Mouse (Mus musculus): Measurements from ENCODE around the gene Mettl15. TPM values are rescaled to one million over a fixed set of nuclear protein-coding genes. Genes with fewer than 3 reads are reported as not detected.
"Not testable (repeated sequence)": the region's sequence is repeated elsewhere in the genome, so short reads cannot be mapped to it uniquely, and the experiment has no call there.

The Mettl15 gene
- polyA plus RNA-seq, 1 experiment from 2014 or later: 8.8 TPM

DNA sequence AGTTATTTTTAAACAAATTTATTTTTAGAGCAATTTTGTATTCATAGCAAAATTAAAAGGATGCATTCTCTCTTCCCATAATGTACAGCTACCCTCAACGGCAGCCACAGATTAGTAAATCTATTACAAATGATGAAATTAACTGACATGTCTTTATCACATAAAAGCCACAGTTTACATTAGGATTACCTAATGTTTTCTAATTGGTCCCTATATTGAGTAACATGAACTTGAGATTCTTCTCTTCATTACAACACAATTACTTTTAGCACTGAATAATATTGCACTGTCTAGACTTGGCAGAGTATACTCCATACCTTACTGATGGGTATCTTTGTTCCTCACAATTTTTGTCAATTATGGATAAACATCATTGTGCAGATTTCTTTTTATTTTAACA is 17.8 kb downstream of the Mettl15 start:
- Histone ChIP-seq H3K4me1 (no peaks in the 10 kb centered on the region), H3K4me3 (no peak overlapping the region), H3K27ac (replicated peaks) (no peak overlapping the region), H3K27me3 (replicated peaks; ENCODE audit: low read depth, poor library complexity, severe bottlenecking) (no peaks in the 10 kb centered on the region), H3K9me3 (no peaks in the 10 kb centered on the region), H3K36me3 (replicated peaks) (no peaks in the 10 kb centered on the region)
- WGBS: 84% methylated on average over 1 of the region's 1 CpGs
- DNase-seq (ENCODE audit: low spot score): no peak

DNA sequence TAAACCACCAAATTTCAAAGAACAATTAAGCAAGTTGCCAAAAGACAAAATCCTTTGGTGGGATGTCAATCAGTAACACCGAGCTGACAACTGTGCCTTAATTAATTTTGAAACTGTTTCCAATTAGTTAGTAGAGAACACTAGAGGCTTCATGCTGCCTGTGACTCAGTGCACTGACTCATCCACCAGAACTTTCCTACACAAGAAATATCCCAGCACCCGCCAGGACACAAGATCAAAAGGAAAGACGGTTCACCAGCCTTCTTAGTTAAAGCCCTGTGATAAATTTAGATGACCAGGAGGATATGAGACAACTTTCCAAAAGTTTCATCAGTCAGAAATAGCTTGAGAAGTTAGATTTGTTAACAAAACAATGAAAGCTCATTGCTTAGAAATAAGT is 38.6 kb downstream of the Mettl15 start:
- Histone ChIP-seq H3K9me3 (no peaks in the 10 kb centered on the region), H3K4me3 (no peak overlapping the region), H3K36me3 (replicated peaks) (no peaks in the 10 kb centered on the region), H3K27me3 (replicated peaks; ENCODE audit: low read depth, poor library complexity, severe bottlenecking) (no peaks in the 10 kb centered on the region), H3K4me1 (no peaks in the 10 kb centered on the region), H3K27ac (replicated peaks) (no peak overlapping the region)
- DNase-seq (ENCODE audit: low spot score): no peak
- WGBS: 44% methylated on average over 3 of the region's 3 CpGs

DNA sequence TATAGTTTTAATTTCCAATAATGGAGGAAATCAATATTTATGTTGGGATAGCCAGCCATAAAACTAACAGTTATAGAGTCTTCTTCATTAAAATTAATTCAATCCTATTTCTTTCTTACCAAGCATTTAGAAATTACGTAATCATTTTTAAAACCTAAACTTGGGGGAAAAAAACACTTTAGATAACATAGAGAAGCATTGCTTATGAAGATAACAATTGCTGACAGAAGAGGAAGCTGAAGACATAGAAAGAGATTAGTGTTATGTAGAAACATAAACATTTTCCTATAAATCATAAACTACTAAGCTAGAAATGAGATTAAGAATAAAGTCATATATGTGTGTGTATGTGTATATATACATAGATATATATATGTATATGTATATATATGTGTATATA is 44.8 kb downstream of the Mettl15 start:
- Histone ChIP-seq H3K27ac (replicated peaks) (no peak overlapping the region), H3K9me3 (no peaks in the 10 kb centered on the region), H3K27me3 (replicated peaks; ENCODE audit: low read depth, poor library complexity, severe bottlenecking) (no peaks in the 10 kb centered on the region), H3K4me3 (no peak overlapping the region), H3K4me1 (no peaks in the 10 kb centered on the region), H3K36me3 (replicated peaks) (no peaks in the 10 kb centered on the region)
- 92% methylated on average over 1 of the region's 1 CpGs for whole genome bisulfite sequencing
- DNase-seq (ENCODE audit: low spot score): no peak

DNA sequence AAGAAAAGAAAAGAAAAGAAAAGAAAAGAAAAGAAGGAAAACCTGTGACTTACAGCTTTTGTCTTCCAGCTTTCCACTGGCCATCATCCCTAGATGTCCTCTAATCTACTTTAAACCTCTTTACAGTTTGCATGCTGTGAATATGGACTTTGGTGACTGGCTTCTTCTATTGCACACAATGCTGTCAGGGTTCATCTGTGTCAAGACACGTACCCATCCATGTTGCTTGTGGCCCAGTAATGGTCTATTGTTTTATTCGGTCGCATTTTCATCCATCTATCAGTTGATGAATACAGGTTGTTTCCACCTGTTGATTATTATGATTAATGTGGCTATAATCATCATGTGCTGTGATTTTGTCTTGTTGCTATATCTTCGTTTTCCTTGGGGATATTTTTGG is 46.7 kb downstream of the Mettl15 start:
- H3K27ac ChIP-seq (replicated peaks): no peak overlapping the region
- H3K36me3 ChIP-seq (replicated peaks): no peaks in the 10 kb centered on the region
- WGBS: 87% methylated on average over 4 of the region's 4 CpGs
- no peaks in the 10 kb centered on the region for H3K4me1 ChIP-seq
- H3K27me3 ChIP-seq (replicated peaks; ENCODE audit: low read depth, poor library complexity, severe bottlenecking): no peaks in the 10 kb centered on the region
- H3K9me3 ChIP-seq: no peaks in the 10 kb centered on the region
- no peak overlapping the region for H3K4me3 ChIP-seq
- no peak for DNase-seq (ENCODE audit: low spot score)

DNA sequence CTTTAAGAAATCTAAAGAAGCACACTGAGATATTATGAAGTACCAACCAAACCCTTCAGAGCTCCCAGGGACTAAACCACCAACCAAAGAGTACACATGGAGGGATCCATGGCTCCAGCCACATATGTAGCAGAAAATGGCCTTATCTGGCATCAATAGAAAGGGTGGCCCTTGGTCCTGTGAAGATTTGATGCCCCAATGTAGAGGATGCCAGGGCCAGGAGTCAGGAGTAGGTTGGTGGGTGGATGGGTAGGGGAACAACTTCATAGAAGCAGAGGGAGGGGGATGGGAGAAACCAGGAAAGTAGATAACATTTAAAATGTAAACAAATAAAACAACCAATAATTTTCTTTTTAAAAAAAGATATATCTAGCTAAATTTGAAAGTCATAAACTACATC is 50.1 kb downstream of the Mettl15 start:
- no peak for DNase-seq (ENCODE audit: low spot score)
- Histone ChIP-seq H3K4me3 (no peak overlapping the region), H3K4me1 (no peaks in the 10 kb centered on the region), H3K9me3 (no peaks in the 10 kb centered on the region), H3K27me3 (replicated peaks; ENCODE audit: low read depth, poor library complexity, severe bottlenecking) (no peaks in the 10 kb centered on the region), H3K27ac (replicated peaks) (no peak overlapping the region), H3K36me3 (replicated peaks) (no peaks in the 10 kb centered on the region)

DNA sequence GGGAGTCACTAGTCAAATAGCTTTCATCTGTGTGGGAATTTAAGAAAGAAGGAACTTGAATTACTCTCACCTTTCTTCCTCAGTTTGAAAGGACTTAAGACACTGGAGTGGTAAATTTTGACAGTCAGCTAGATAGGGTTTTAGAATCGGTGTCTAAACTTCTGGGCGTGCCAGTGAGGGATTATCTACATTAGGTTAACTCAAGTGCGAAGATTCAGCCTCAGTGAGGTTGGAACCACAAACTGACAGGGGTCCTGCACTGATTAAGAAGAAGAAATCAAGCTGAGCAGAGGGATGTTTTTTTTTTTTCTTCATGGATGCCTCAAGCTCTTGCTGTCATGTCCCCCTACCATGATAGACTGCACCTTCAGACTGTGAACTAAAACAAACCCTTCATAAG is 53.4 kb downstream of the Mettl15 start:
- WGBS: 63% methylated on average over 3 of the region's 3 CpGs
- DNase-seq (ENCODE audit: low spot score): no peak
- H3K9me3 ChIP-seq: no peaks in the 10 kb centered on the region
- H3K36me3 ChIP-seq (replicated peaks): no peaks in the 10 kb centered on the region
- no peak overlapping the region for H3K27ac ChIP-seq (replicated peaks)
- no peak overlapping the region for H3K4me3 ChIP-seq
- no peaks in the 10 kb centered on the region for H3K27me3 ChIP-seq (replicated peaks; ENCODE audit: low read depth, poor library complexity, severe bottlenecking)
- no peaks in the 10 kb centered on the region for H3K4me1 ChIP-seq

DNA sequence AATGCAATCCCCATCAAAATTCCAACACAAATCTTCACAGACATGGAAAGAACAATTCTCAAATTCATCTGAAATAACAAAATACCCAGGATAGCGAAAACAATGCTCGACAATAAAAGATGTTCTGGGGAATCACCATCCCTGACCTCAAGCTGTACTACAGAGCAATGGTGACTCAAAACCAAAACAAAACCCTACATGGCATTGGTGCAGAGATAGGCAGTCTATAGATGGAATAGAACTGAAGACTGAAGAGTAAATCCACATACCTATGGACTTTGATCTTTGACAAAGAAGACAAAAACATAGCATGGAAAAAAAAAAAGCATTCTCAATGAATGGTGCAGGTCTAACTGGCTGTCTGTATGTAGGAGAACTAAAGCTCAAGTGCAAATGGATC is 59.1 kb downstream of the Mettl15 start:
- Histone ChIP-seq H3K4me1 (no peaks in the 10 kb centered on the region), H3K4me3 (no peak overlapping the region), H3K36me3 (replicated peaks) (no peaks in the 10 kb centered on the region), H3K9me3 (no peaks in the 10 kb centered on the region), H3K27ac (replicated peaks) (no peak overlapping the region), H3K27me3 (replicated peaks; ENCODE audit: low read depth, poor library complexity, severe bottlenecking) (no peaks in the 10 kb centered on the region)
- no peak for DNase-seq (ENCODE audit: low spot score)
- WGBS: 91% methylated on average over 2 of the region's 2 CpGs

DNA sequence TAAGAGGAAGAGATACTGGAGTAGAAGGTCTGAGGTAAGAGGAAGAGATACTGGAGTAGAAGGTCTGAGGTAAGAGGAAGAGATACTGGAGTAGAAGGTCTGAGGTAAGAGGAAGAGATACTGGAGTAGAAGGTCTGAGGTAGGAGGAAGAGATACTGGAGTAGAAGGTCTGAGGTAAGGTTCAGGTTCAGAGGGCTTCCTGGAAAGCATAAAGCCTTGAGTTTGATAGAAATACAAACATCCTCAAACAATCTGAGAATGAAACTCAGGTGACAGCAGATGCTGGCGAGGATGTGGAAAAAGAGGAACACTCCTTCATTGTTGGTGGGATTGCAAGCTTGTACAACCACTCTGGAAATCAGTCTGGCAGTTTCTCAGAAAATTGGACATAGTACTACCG is 63.9 kb downstream of the Mettl15 start:
- H3K27me3 ChIP-seq (replicated peaks; ENCODE audit: low read depth, poor library complexity, severe bottlenecking); H3K4me3 ChIP-seq; DNase-seq (ENCODE audit: low spot score); H3K27ac ChIP-seq (replicated peaks); H3K4me1 ChIP-seq; H3K36me3 ChIP-seq (replicated peaks); H3K9me3 ChIP-seq: not testable (repeated sequence)
- WGBS: 98% methylated on average over 2 of the region's 2 CpGs

DNA sequence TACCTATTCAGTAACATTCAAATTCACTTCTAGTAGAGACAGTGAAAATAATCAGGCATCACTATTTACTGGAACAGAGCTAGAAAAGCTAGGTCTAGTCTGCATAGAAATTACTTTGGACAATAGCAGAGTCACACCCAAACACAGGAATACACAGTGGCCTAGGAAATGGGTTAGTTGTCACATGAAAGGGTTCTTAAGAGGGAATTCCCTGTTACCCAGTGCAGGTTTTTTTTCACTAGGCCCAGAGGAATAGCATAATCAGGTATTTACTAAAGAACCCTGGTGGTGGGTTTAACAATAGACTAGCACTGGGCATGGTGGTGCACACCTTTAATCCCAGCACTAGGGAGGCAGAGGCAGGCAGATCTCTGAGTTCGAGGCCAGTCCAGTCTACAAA is 69.9 kb downstream of the Mettl15 start:
- H3K27ac ChIP-seq (replicated peaks); H3K27me3 ChIP-seq (replicated peaks; ENCODE audit: low read depth, poor library complexity, severe bottlenecking); H3K4me3 ChIP-seq; H3K9me3 ChIP-seq; H3K4me1 ChIP-seq; DNase-seq (ENCODE audit: low spot score); H3K36me3 ChIP-seq (replicated peaks): not testable (repeated sequence)
- WGBS: 93% methylated on average over 1 of the region's 1 CpGs

DNA sequence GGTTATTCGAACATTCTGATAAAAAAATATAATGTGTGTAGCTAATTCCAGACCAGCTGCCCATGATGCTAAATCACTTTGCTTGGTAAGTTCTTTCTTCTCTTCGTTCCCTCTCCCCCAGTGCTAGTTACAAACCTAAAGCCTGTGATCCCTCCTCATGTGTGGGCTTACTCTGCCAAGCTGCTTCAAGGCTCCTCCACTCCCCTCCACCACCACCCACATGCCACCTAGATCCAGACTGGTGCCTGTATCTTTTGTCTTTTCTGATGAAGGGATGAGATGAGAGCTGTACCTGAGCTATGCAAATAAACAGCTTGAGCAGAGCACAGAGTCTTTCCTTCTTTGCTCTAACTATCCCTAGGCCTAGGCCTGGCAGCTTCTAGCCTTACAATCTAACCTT is 72.5 kb downstream of the Mettl15 start:
- 90% methylated on average over 2 of the region's 2 CpGs for WGBS

DNA sequence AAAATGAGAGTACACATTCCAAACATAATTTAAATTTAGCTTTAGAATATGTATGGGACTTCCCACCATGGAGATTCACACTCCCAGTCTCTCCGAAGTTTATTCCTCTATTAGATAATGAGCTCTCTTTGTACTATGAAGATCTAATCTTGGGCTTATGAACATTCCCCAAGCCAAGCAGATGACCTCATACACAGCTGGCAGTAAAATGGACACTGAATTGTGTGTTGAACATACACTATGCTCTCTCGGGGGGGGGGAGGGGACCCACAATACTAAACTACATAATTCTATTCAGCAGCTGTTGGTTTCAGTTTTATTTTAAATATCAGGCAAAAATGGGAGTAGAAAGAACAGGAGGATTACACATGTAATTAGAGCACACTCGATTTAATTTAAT is 97.6 kb downstream of the Mettl15 start:
- Histone ChIP-seq H3K4me1 (no peaks in the 10 kb centered on the region), H3K9me3 (no peaks in the 10 kb centered on the region), H3K36me3 (replicated peaks) (no peaks in the 10 kb centered on the region), H3K27ac (replicated peaks) (no peak overlapping the region), H3K27me3 (replicated peaks; ENCODE audit: low read depth, poor library complexity, severe bottlenecking) (no peaks in the 10 kb centered on the region), H3K4me3 (no peak overlapping the region)
- 92% methylated on average over 3 of the region's 3 CpGs for WGBS
- DNase-seq (ENCODE audit: low spot score): no peak

More for the DNA sequence above, 72.5 kb downstream of the Mettl15 start:
- Histone ChIP-seq H3K27me3 (replicated peaks; ENCODE audit: low read depth, poor library complexity, severe bottlenecking) (no peaks in the 10 kb centered on the region), H3K9me3 (no peaks in the 10 kb centered on the region), H3K4me3 (no peak overlapping the region), H3K36me3 (replicated peaks) (no peaks in the 10 kb centered on the region), H3K27ac (replicated peaks) (no peak overlapping the region), H3K4me1 (no peaks in the 10 kb centered on the region)
- DNase-seq (ENCODE audit: low spot score): no peak

DNA sequence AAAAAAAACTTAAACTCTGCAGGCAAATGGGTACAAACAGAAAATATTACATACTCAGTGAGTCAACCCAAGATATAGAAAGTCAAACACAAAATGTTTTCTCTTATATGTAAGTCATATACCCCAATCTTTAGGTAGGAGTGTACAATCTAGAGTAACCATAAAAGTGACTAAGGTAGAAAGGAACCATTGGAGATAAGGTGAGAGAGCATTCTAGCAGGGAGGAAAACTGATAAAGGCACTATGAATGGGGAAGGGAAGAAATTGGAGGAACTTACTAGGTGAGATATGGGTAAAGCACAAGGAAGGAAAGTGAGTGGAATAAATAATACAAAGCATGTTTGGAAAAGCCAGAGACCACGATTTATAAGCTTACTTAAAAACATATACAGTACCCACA is 122.0 kb downstream of the Mettl15 start:
- no peak overlapping the region for H3K4me3 ChIP-seq
- WGBS: 56% methylated on average over 1 of the region's 1 CpGs
- no peaks in the 10 kb centered on the region for H3K4me1 ChIP-seq
- H3K9me3 ChIP-seq: no peaks in the 10 kb centered on the region
- DNase-seq (ENCODE audit: low spot score): no peak
- no peaks in the 10 kb centered on the region for H3K36me3 ChIP-seq (replicated peaks)
- H3K27me3 ChIP-seq (replicated peaks; ENCODE audit: low read depth, poor library complexity, severe bottlenecking): no peaks in the 10 kb centered on the region
- H3K27ac ChIP-seq (replicated peaks): no peak overlapping the region

DNA sequence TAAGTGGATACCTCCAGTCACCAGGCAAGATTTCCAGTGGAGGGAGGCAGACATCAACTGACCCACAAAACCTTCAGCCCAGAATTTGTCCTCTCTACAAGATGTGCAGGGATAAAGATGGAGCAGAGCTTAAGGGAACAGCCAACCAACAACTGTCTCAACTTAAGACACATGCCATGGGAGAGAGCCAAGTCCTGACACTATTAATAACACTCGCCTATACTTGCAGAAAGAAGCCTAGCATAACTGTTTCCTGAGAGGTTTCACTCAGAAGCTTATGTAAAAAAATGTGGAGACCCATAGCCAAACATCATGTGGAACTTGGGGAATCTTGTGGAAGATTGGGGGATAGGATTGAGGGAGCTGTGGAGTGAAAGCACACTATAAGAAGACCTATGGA is 124.4 kb downstream of the Mettl15 start:
- Histone ChIP-seq H3K27me3 (replicated peaks; ENCODE audit: low read depth, poor library complexity, severe bottlenecking) (no peaks in the 10 kb centered on the region), H3K36me3 (replicated peaks) (no peaks in the 10 kb centered on the region), H3K4me3 (no peak overlapping the region), H3K27ac (replicated peaks) (no peak overlapping the region), H3K9me3 (no peaks in the 10 kb centered on the region), H3K4me1 (no peaks in the 10 kb centered on the region)
- no peak for DNase-seq (ENCODE audit: low spot score)
- 88% methylated on average over 1 of the region's 1 CpGs for WGBS

DNA sequence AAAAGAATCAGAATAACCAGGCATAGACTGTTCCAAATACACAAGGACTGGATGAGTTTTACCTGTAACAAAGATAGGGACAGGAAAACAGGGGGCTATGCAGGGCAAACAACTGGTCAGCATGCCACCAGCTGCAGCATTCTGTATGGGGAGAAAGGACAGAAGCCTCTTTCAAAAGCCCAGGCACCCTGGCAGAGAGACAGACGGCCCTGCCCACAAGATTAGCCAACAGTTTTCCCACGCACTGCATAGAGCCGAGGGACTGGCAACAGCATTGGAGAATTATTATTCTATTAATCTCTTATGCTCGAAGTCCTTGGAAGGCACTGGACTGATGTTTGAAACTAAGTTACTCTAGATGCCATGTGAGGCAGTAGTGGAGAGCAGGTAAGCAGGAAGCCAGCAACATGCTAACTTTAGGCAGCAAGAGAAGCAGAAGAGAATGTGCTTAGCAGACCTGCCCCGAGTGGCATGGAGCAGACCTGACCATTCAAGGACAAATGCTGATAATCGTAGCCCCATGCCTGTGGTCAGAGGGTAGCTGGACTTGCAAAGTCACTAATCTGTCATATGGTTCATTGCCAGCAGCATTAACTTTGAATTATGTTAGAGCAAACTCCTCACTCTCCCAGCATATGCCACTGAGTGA is 127.0 kb downstream of the Mettl15 start:
- H3K4me3 ChIP-seq: no peak overlapping the region
- no peak overlapping the region for H3K27ac ChIP-seq (replicated peaks)
- no peaks in the 10 kb centered on the region for H3K27me3 ChIP-seq (replicated peaks; ENCODE audit: low read depth, poor library complexity, severe bottlenecking)
- no peak for DNase-seq (ENCODE audit: low spot score)
- 70% methylated on average over 6 of the region's 6 CpGs for WGBS
- no peaks in the 10 kb centered on the region for H3K36me3 ChIP-seq (replicated peaks)
- H3K9me3 ChIP-seq: no peaks in the 10 kb centered on the region
- no peaks in the 10 kb centered on the region for H3K4me1 ChIP-seq

Data from embryonic facial prominence, embryonic 10.5 days (tissue).